Mouse (Mus musculus): ENCODE results near the gene Atg5. TPM values are rescaled to one million over a fixed set of nuclear protein-coding genes. Genes with fewer than 3 reads are reported as not detected.

Atg5 gene
- polyA plus RNA-seq, 1 experiment from 2014 or later = 60.4 TPM

DNA sequence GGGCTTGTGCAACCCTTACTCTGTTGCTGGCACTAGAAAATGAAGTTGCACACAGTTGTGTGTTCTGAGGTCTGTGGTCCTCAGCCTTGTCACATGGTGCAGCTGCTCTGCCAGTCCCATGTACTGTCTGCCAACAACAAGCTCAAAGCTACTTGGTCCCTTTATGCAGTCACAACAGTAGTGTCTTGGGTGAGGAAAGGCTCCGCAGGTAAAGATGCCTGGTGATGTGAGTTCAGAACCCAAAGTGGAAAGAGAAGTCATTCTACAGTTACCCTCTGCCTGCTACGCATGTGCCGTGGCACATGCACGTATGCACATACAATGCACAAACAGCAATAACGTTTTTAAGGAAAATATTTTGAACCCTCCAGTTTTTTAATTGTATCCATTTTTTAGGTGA lies 88.5 kb downstream of the Atg5 start:
- no peaks in the 10 kb centered on the region for H3K27me3 ChIP-seq (ENCODE audit: control insufficient read depth, insufficient read depth, low read length)
- DNase-seq (ENCODE audit: low spot score, missing footprints) (peak; percentile 62), ATAC-seq (ENCODE audit: low FRiP score) (no peak)
- H3K9me3 ChIP-seq (ENCODE audit: control insufficient read depth, low read length) = no peaks in the 10 kb centered on the region
- H3K9ac ChIP-seq (ENCODE audit: low read length) = no peak overlapping the region
- H3K4me1 ChIP-seq (ENCODE audit: control insufficient read depth, insufficient read depth, low read length) = no peaks in the 10 kb centered on the region
- H3K27ac ChIP-seq (ENCODE audit: low read depth, low read length) = no peak overlapping the region
- H3K36me3 ChIP-seq (ENCODE audit: control insufficient read depth, insufficient read depth, low read length) = no peaks in the 10 kb centered on the region
- WGBS = 94% methylated on average over 5 of the region's 5 CpGs
- H3K4me3 ChIP-seq (ENCODE audit: low read depth, low read length) = no peak overlapping the region
- no peak overlapping the region for H3K4me2 ChIP-seq

DNA sequence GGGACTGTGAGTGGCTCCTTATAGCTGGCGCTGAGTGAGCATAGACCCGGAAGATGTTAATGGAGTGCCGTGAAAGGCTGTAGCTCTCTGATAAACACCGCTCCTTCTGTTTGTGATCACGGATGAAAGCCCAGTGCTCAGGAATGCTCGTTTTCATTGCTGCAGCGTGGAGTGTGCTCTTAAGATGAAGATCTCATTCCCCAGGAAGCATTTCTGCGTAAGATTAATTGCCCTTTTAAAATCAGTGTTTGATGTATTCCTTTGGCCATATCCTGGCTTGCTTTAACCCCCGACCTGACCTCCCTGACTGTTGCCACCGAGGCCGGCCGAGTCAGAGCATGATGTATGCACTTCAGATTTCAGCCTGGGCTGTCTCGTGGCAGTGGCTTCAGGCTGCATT lies 89.2 kb downstream of the Atg5 start:
- Histone ChIP-seq H3K4me3 (ENCODE audit: low read depth, low read length) (no peak overlapping the region), H3K9ac (ENCODE audit: low read length) (no peak overlapping the region), H3K4me1 (ENCODE audit: control insufficient read depth, insufficient read depth, low read length) (no peaks in the 10 kb centered on the region), H3K27ac (ENCODE audit: low read depth, low read length) (no peak overlapping the region), H3K9me3 (ENCODE audit: control insufficient read depth, low read length) (no peaks in the 10 kb centered on the region), H3K27me3 (ENCODE audit: control insufficient read depth, insufficient read depth, low read length) (no peaks in the 10 kb centered on the region), H3K36me3 (ENCODE audit: control insufficient read depth, insufficient read depth, low read length) (no peaks in the 10 kb centered on the region), H3K4me2 (no peak overlapping the region)
- peak; percentile 72 for DNase-seq (ENCODE audit: low spot score, missing footprints)
- no peak for ATAC-seq (ENCODE audit: low FRiP score)
- 50% methylated on average over 13 of the region's 13 CpGs for WGBS

- Histone ChIP-seq H3K9ac (ENCODE audit: low read length) (no peak overlapping the region), H3K9me3 (ENCODE audit: control insufficient read depth, low read length) (no peaks in the 10 kb centered on the region), H3K36me3 (ENCODE audit: control insufficient read depth, insufficient read depth, low read length) (no peaks in the 10 kb centered on the region), H3K27ac (ENCODE audit: low read depth, low read length) (no peak overlapping the region), H3K4me3 (ENCODE audit: low read depth, low read length) (no peak overlapping the region), H3K4me2 (no peak overlapping the region), H3K27me3 (ENCODE audit: control insufficient read depth, insufficient read depth, low read length) (no peaks in the 10 kb centered on the region), H3K4me1 (ENCODE audit: control insufficient read depth, insufficient read depth, low read length) (no peaks in the 10 kb centered on the region)
- ATAC-seq (ENCODE audit: low FRiP score) (no peak), DNase-seq (ENCODE audit: low spot score, missing footprints) (peak; percentile 19)
- WGBS = 92% methylated on average over 6 of the region's 6 CpGs
These were observed 90.7 kb downstream of the Atg5 start for GRCm38 (mm10) chr10:44358816-44359215.

GRCm38 (mm10) chr10:44360632-44361031 lies 92.5 kb downstream of the Atg5 start:
- ATAC-seq (ENCODE audit: low FRiP score) = no peak
- peak; percentile 69 for DNase-seq (ENCODE audit: low spot score, missing footprints)
- Histone ChIP-seq H3K4me2 (no peak overlapping the region), H3K27ac (ENCODE audit: low read depth, low read length) (no peak overlapping the region), H3K36me3 (ENCODE audit: control insufficient read depth, insufficient read depth, low read length) (no peaks in the 10 kb centered on the region), H3K27me3 (ENCODE audit: control insufficient read depth, insufficient read depth, low read length) (no peaks in the 10 kb centered on the region), H3K4me3 (ENCODE audit: low read depth, low read length) (no peak overlapping the region), H3K9me3 (ENCODE audit: control insufficient read depth, low read length) (no peaks in the 10 kb centered on the region), H3K4me1 (ENCODE audit: control insufficient read depth, insufficient read depth, low read length) (no peaks in the 10 kb centered on the region; the same call in 1 of the 2 replicates), H3K9ac (ENCODE audit: low read length) (no peak overlapping the region)
- 84% methylated on average over 11 of the region's 11 CpGs for WGBS

DNA sequence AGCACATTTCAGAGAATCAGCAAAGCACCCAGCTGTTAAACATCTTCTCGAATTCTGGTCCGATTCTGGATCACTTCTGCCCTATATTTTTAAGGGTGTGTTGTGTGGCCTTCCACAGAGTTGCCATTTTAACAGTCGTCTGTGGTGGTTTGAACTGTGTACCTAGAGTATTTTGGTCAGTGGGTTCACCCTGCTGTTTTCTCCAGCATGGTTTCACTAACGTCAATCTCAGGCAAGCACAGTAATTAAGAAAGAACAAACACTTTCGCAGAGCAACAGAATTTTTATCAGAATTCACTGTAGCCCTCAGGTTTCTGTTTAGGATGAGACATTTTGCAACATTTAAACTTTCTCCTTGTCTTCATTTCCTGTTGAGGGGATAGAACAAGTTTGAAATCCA lies 94.3 kb downstream of the Atg5 start:
- Histone ChIP-seq H3K27me3 (ENCODE audit: control insufficient read depth, insufficient read depth, low read length) (no peaks in the 10 kb centered on the region), H3K9me3 (ENCODE audit: control insufficient read depth, low read length) (no peaks in the 10 kb centered on the region), H3K9ac (ENCODE audit: low read length) (no peak overlapping the region), H3K4me2 (no peak overlapping the region), H3K4me3 (ENCODE audit: low read depth, low read length) (no peak overlapping the region), H3K36me3 (ENCODE audit: control insufficient read depth, insufficient read depth, low read length) (no peaks in the 10 kb centered on the region), H3K4me1 (ENCODE audit: control insufficient read depth, insufficient read depth, low read length) (no peaks in the 10 kb centered on the region; the same call in 1 of the 2 replicates), H3K27ac (ENCODE audit: low read depth, low read length) (no peak overlapping the region)
- no peak for ATAC-seq (ENCODE audit: low FRiP score)
- 86% methylated on average over 5 of the region's 5 CpGs for WGBS
- DNase-seq (ENCODE audit: low spot score, missing footprints) = no peak

DNA sequence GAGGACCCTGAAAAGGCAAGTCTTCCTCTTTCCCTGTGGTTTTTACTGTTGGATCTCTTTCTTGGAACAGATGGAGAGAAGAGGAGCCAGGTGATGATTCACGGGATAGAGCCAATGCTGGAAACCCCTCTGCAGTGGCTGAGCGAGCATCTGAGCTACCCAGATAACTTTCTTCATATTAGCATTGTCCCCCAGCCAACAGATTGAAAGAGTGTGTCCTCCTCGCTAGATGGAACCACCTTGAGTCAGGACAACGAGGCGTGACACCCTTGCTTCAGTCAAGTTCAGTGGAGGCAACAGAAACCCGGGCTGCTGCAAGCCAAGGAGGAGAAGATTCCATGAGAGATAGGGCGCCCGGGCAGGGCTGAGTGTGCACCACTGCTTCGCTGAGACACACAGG lies 94.7 kb downstream of the Atg5 start:
- DNase-seq (ENCODE audit: low spot score, missing footprints) (peak; percentile 21), ATAC-seq (ENCODE audit: low FRiP score) (no peak)
- H3K27ac ChIP-seq (ENCODE audit: low read depth, low read length) = no peak overlapping the region
- 91% methylated on average over 9 of the region's 9 CpGs for WGBS
- H3K4me2 ChIP-seq = no peak overlapping the region
- no peaks in the 10 kb centered on the region for H3K27me3 ChIP-seq (ENCODE audit: control insufficient read depth, insufficient read depth, low read length)
- H3K9ac ChIP-seq (ENCODE audit: low read length) = no peak overlapping the region
- no peak overlapping the region for H3K4me3 ChIP-seq (ENCODE audit: low read depth, low read length)
- H3K36me3 ChIP-seq (ENCODE audit: control insufficient read depth, insufficient read depth, low read length) = no peaks in the 10 kb centered on the region
- no peaks in the 10 kb centered on the region for H3K9me3 ChIP-seq (ENCODE audit: control insufficient read depth, low read length)
- no peaks in the 10 kb centered on the region; the same call in 1 of the 2 replicates for H3K4me1 ChIP-seq (ENCODE audit: control insufficient read depth, insufficient read depth, low read length)

DNA sequence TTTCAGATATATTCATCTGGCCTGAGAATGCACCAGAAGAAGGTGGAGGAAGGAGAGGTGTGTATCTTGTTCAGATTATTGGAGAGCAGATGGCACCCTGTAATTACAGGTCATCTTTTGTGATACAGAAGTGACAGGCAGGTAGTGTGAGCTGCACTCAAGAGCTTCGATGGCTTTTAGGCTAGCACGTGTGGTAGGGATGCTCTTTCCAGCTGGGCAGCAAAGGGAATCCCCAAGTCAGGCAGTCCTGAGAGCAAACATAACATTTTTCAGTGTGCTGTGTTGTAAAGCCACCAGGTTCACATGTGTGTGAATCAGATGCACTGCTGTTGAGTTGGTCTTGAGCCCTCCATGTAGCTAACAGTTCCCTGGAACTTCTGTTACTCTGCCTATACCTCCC lies 98.0 kb downstream of the Atg5 start:
- H3K4me3 ChIP-seq (ENCODE audit: low read depth, low read length) = no peak overlapping the region
- no peak overlapping the region for H3K9ac ChIP-seq (ENCODE audit: low read length)
- no peaks in the 10 kb centered on the region for H3K9me3 ChIP-seq (ENCODE audit: control insufficient read depth, low read length)
- no peaks in the 10 kb centered on the region; the same call in 1 of the 2 replicates for H3K4me1 ChIP-seq (ENCODE audit: control insufficient read depth, insufficient read depth, low read length)
- no peaks in the 10 kb centered on the region for H3K36me3 ChIP-seq (ENCODE audit: control insufficient read depth, insufficient read depth, low read length)
- no peaks in the 10 kb centered on the region for H3K27me3 ChIP-seq (ENCODE audit: control insufficient read depth, insufficient read depth, low read length)
- no peak overlapping the region for H3K4me2 ChIP-seq
- ATAC-seq (ENCODE audit: low FRiP score) = no peak
- 94% methylated on average over 2 of the region's 2 CpGs for WGBS
- peak; percentile 72 for DNase-seq (ENCODE audit: low spot score, missing footprints)
- H3K27ac ChIP-seq (ENCODE audit: low read depth, low read length) = no peak overlapping the region

GRCm38 (mm10) chr10:44367043-44367442 lies 98.9 kb downstream of the Atg5 start:
- no peaks in the 10 kb centered on the region for H3K27me3 ChIP-seq (ENCODE audit: control insufficient read depth, insufficient read depth, low read length)
- H3K9me3 ChIP-seq (ENCODE audit: control insufficient read depth, low read length) = no peaks in the 10 kb centered on the region
- H3K27ac ChIP-seq (ENCODE audit: low read depth, low read length) = no peak overlapping the region
- H3K36me3 ChIP-seq (ENCODE audit: control insufficient read depth, insufficient read depth, low read length) = no peaks in the 10 kb centered on the region
- DNase-seq (ENCODE audit: low spot score, missing footprints) (no peak), ATAC-seq (ENCODE audit: low FRiP score) (no peak)
- no peaks in the 10 kb centered on the region; the same call in 1 of the 2 replicates for H3K4me1 ChIP-seq (ENCODE audit: control insufficient read depth, insufficient read depth, low read length)
- WGBS = 89% methylated on average over 12 of the region's 12 CpGs
- no peak overlapping the region for H3K4me3 ChIP-seq (ENCODE audit: low read depth, low read length)
- no peak overlapping the region for H3K9ac ChIP-seq (ENCODE audit: low read length)
- H3K4me2 ChIP-seq = no peak overlapping the region

DNA sequence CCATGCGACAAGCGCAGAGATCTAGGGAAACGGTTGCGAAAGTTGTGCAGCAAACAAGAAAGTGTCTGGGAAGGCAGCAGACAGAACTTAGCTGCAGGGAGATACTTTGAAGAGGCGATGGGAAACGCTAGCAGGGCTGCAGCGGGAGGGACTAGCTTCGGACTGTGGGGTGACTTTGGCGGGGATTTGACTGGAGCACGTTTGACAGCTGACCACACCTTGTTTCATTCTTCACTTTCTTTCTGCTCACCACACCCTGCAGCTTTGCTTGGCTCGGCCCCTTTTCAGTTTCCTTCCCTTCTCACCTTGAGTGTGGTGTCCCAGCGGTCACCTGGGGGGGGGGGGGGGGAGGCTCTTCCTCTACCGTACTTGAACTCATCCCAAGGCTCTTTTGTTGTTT lies 100.4 kb downstream of the Atg5 start:
- Histone ChIP-seq H3K4me3 (ENCODE audit: low read depth, low read length) (no peak overlapping the region), H3K9ac (ENCODE audit: low read length) (no peak overlapping the region), H3K4me2 (no peak overlapping the region), H3K4me1 (ENCODE audit: control insufficient read depth, insufficient read depth, low read length) (no peaks in the 10 kb centered on the region; the same call in 1 of the 2 replicates), H3K27ac (ENCODE audit: low read depth, low read length) (no peak overlapping the region), H3K27me3 (ENCODE audit: control insufficient read depth, insufficient read depth, low read length) (no peaks in the 10 kb centered on the region), H3K36me3 (ENCODE audit: control insufficient read depth, insufficient read depth, low read length) (no peaks in the 10 kb centered on the region), H3K9me3 (ENCODE audit: control insufficient read depth, low read length) (no peaks in the 10 kb centered on the region)
- WGBS = 73% methylated on average over 12 of the region's 13 CpGs
- ATAC-seq (ENCODE audit: low FRiP score) (no peak), DNase-seq (ENCODE audit: low spot score, missing footprints) (peak; percentile 66)

- Histone ChIP-seq H3K4me1 (ENCODE audit: control insufficient read depth, insufficient read depth, low read length) (no peaks in the 10 kb centered on the region), H3K27me3 (ENCODE audit: control insufficient read depth, insufficient read depth, low read length) (no peaks in the 10 kb centered on the region), H3K36me3 (ENCODE audit: control insufficient read depth, insufficient read depth, low read length) (no peaks in the 10 kb centered on the region), H3K4me2 (no peak overlapping the region), H3K9me3 (ENCODE audit: control insufficient read depth, low read length) (no peaks in the 10 kb centered on the region), H3K9ac (ENCODE audit: low read length) (no peak overlapping the region), H3K4me3 (ENCODE audit: low read depth, low read length) (no peak overlapping the region), H3K27ac (ENCODE audit: low read depth, low read length) (no peak overlapping the region)
- DNase-seq (ENCODE audit: low spot score, missing footprints) (peak; percentile 6), ATAC-seq (ENCODE audit: low FRiP score) (no peak)
- 51% methylated on average over 6 of the region's 6 CpGs for WGBS
These were observed 102.5 kb downstream of the Atg5 start for GRCm38 (mm10) chr10:44370666-44371065.

Data from midbrain, embryonic 11.5 days (tissue).